Mouse (Mus musculus) CD4-positive naive resting alpha-beta T cell, adult 76 days (primary cell): ENCODE data around the gene Figla. TPM values are rescaled to one million over a fixed set of nuclear protein-coding genes. Genes with fewer than 3 reads are reported as not detected.

Experiments
- total RNA-seq: library from RNA; stranded (reverse); gene quantifications from one replicate; pipeline ENCODE4 v1.2.4, GENCODE M21; 2023

Figla gene
- not detected for total RNA-seq

DNA sequence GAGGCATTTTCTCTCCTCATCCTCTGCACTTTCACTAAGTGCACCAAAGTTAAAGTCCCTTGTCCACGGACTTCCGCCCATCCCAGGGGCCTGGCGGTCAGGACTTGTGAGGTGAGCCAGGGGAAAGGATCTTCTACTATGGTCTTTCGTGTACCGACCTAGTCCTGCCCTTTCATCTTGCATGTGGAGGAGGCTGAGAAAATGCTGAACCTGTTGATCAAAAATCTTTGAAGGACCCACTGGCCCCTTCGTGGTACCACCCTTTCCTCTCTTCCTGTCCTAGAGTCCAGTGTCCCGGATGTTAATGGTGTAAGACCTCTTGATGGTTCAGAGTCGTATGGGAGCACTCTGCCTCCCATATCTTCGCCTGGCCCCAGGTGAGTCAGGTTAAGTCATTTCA is at the start of gene Figla:
TSS of gene Figla (plus strand) at position 301 of the 400 bp plus-strand sequence.

DNA sequence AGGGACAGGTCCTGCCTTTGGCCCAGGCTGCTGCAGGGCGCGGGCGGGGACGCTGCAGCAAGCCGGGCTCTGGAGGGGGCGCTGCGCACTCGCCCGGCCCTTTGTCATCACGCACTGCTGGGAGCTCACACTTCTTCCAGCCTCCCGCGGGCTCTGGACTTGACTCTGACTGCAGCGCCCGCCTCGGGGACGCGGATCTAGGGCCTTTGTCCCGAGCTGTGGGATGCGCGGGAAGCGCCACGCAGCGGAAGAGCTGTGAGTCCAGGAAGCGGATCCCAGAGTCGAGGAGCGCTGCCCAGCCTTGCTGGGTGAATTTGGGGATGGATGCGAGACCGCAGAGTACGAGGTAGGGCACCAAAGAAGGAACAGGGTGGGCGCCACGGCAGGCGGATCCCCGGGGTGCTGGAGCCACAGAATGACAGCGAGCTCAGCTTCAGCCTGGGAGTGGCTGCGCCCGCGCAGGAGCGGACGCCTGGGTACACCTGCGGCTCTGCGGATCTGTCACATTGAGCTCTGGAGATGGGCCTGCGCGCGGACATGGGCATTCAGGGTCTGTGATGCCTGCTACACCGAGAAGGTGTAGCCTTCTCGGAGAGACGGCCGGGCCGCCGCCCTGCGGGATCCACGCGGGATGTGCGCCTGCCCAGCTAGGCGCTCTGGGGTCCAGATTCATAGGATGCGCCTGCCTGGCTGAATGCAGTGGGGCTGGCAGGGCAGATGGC is 12.8 kb downstream of the Figla start, which contains the start of gene Add2:
TSS of gene Add2 (plus strand) at position 81 of the 722 bp plus-strand sequence.

Other genes starting within 250 kb of the Figla start
- not detected for gene Nat8f6, start 195.2 kb upstream of the Figla start, total RNA-seq
- gene Nat8f5, start 195.2 kb upstream of the Figla start, total RNA-seq = not detected
- gene Nat8, start 184.1 kb upstream of the Figla start, total RNA-seq = not detected
- 0.56 TPM for gene Nat8f2, start 147.0 kb upstream of the Figla start, total RNA-seq
- gene Nat8f4, start 111.3 kb upstream of the Figla start, total RNA-seq = 3.4 TPM
- gene Tprkb, start 104.3 kb upstream of the Figla start, total RNA-seq = 22.9 TPM
- 2.2 TPM for gene Nat8f1, start 100.5 kb upstream of the Figla start, total RNA-seq
- 245 TPM for gene Dusp11, start 54.5 kb upstream of the Figla start, total RNA-seq
- gene Add2, start 12.5 kb downstream of the Figla start, total RNA-seq = 1.6 TPM
- gene Tgfa, start 179.1 kb downstream of the Figla start, total RNA-seq = not detected